Mouse (Mus musculus) hindbrain, postnatal 0 days (tissue): ENCODE data around the gene Vstm4. TPM values are rescaled to one million over a fixed set of nuclear protein-coding genes. Genes with fewer than 3 reads are reported as not detected.

Experiments
- ATAC-seq: fragments of 200-750 bp; cut with Nextera tagmentation; 2 replicates; pipeline ENCODE4 v1.8.0; 2017; ENCODE audit warnings: mild to moderate bottlenecking, moderate TSS enrichment, moderate library complexity
- DNase-seq: peaks from one replicate; pipeline ENCODE4 v3.0.0-alpha.2; 2015; ENCODE audit warnings: low spot score
- H3K27ac ChIP-seq: fragments of 300-500 bp; sonication (generic); 2 replicates; pipeline ENCODE4 v1.5.1; 2014; ENCODE audit warnings: mild to moderate bottlenecking
- H3K27me3 ChIP-seq: fragments of 300-500 bp; sonication (generic); 2 replicates; pipeline ENCODE4 v1.6.1; 2014; ENCODE audit warnings: low read length, mixed read lengths; ENCODE audit not compliant: insufficient read depth
- H3K36me3 ChIP-seq: fragments of 300-500 bp; sonication (generic); 2 replicates; pipeline ENCODE4 v1.6.1; 2014; ENCODE audit warnings: low read length, mixed read lengths; ENCODE audit not compliant: insufficient read depth
- H3K4me1 ChIP-seq: fragments of 300-500 bp; sonication (generic); 2 replicates; pipeline ENCODE4 v1.6.1; 2014; ENCODE audit warnings: antibody characterized with exemption, low read length, mixed read lengths; ENCODE audit not compliant: insufficient read depth
- H3K4me2 ChIP-seq: fragments of 300-500 bp; sonication (generic); 2 replicates; pipeline ENCODE4 v1.6.1; 2014; ENCODE audit warnings: low read depth, mild to moderate bottlenecking, low read length, moderate library complexity, mixed read lengths
- H3K4me3 ChIP-seq: fragments of 300-500 bp; sonication (generic); 2 replicates; pipeline ENCODE4 v1.5.1; 2014; ENCODE audit warnings: low read length
- H3K9ac ChIP-seq: fragments of 300-500 bp; sonication (generic); replicated peaks from 2 replicates; pipeline ENCODE4 v1.6.1; 2014; ENCODE audit warnings: mild to moderate bottlenecking, low read length, moderate library complexity, mixed read lengths
- H3K9me3 ChIP-seq: fragments of 300-500 bp; sonication (generic); 2 replicates; pipeline ENCODE4 v1.6.1; 2016; ENCODE audit warnings: low read length, mixed read lengths
- CTCF ChIP-seq: IDR thresholded peaks from 2 replicates; pipeline ENCODE4 v1.5.1; 2016; ENCODE audit warnings: antibody characterized with exemption, control low read depth, low read depth
- WGBS: fragments of 180-500 bp; shearing (Covaris S2); extraction: QIAGEN DNeasy Blood & Tissue Kit; methylation state at CpG from one replicate; pipeline ENCODE4 v1.1.7; 2014; 5-methylcytosine and 5-hydroxymethylcytosine counted together
- polyA plus RNA-seq: library from polyadenylated mRNA; unstranded; fragments of >200 nt; fragmentation: Nextera tagmentation; extraction: Ambion mirVana; gene quantifications from 2 replicates; pipeline ENCODE4 v1.2.1, GENCODE M21; 2015
- total RNA-seq: library from RNA; depleted of rRNA; stranded (reverse); fragments of >200 nt; gene quantifications from 2 replicates; pipeline ENCODE4 v1.2.3, GENCODE M21; 2014; rRNA removed

The Vstm4 gene
- total RNA-seq (9.6 and 9.8 TPM in 2 replicates), polyA plus RNA-seq (14.8 and 14.9 TPM in 2 replicates)

GRCm38 (mm10) chr14:32856681-32857328 lies at the start of gene Vstm4:
Vstm4 (plus strand) TSS chr14:32856756.
- H3K4me2 ChIP-seq, result peak within 1 kb of the TSS; percentile 93
- no peaks in the 10 kb centered on the region for H3K36me3 ChIP-seq
- no peaks in the 10 kb centered on the region for H3K9me3 ChIP-seq
- peak; percentile 89 for ATAC-seq
- H3K27ac ChIP-seq, result peak within 1 kb of the TSS; percentile 60; the same call in 1 of the 2 replicates
- peak within 1 kb of the TSS; percentile 63 for H3K9ac ChIP-seq
- peak; percentile 70 for DNase-seq
- TF ChIP-seq CTCF, result no peak
- peaks cover 14% of the 10 kb centered on the region; the same call in 1 of the 2 replicates for H3K4me1 ChIP-seq
- under 1% methylated on average over 60 of the region's 68 CpGs for WGBS
- H3K4me3 ChIP-seq, result peak within 1 kb of the TSS; percentile 55
- 0 out of 2 replicates have a peak, but pooled peaks cover 3% of the 10 kb centered on the region for H3K27me3 ChIP-seq

GRCm38 (mm10) chr14:32810111-32810510 lies 46.4 kb upstream of the Vstm4 start:
- ATAC-seq (no peak), DNase-seq (no peak)
- no peak for TF ChIP-seq CTCF
- Histone ChIP-seq H3K4me1 (no peaks in the 10 kb centered on the region), H3K36me3 (no peaks in the 10 kb centered on the region), H3K4me2 (no peak overlapping the region), H3K27me3 (no peaks in the 10 kb centered on the region), H3K9me3 (no peaks in the 10 kb centered on the region), H3K9ac (no peak overlapping the region), H3K4me3 (no peak overlapping the region), H3K27ac (no peak overlapping the region)

- Histone ChIP-seq H3K36me3 (no peaks in the 10 kb centered on the region), H3K4me1 (no peaks in the 10 kb centered on the region), H3K4me3 (no peak overlapping the region), H3K4me2 (no peak overlapping the region), H3K27ac (no peak overlapping the region), H3K27me3 (no peaks in the 10 kb centered on the region), H3K9me3 (no peaks in the 10 kb centered on the region), H3K9ac (no peak overlapping the region)
- ATAC-seq (no peak), DNase-seq (no peak)
- TF ChIP-seq CTCF, result no peak
- 56% methylated on average over 6 of the region's 6 CpGs for WGBS
These were observed 44.1 kb upstream of the Vstm4 start for GRCm38 (mm10) chr14:32812429-32812828.

- H3K36me3 ChIP-seq, result no peaks in the 10 kb centered on the region
- WGBS, result 55% methylated on average over 4 of the region's 4 CpGs
These were observed 41.6 kb upstream of the Vstm4 start for GRCm38 (mm10) chr14:32814961-32815360.

DNA sequence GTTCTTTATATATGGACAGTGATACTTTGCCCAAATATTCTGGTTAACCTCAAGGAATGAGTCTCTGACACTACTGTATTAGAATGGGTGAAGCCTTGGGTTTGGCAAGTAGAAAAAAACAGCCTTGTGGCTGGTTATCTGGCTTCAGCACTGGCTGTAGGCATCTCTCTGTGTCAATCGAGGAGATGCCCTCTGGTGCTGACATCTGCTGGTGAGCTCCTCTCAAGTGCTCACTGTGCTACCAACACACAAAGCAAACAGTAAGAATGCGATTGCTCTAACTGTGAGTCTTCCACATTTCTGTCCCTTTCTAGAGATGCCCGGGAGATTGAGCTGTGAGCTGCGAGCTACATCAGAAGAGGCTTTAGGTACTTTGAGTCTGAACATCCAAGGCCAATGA lies 40.0 kb upstream of the Vstm4 start:
- Histone ChIP-seq H3K4me1 (no peaks in the 10 kb centered on the region), H3K27me3 (no peaks in the 10 kb centered on the region), H3K36me3 (no peaks in the 10 kb centered on the region), H3K4me2 (no peak overlapping the region), H3K9ac (no peak overlapping the region), H3K27ac (no peak overlapping the region), H3K9me3 (no peaks in the 10 kb centered on the region), H3K4me3 (no peak overlapping the region)
- ATAC-seq, result no peak
- WGBS, result 73% methylated on average over 4 of the region's 4 CpGs
- TF ChIP-seq CTCF, result peak; percentile 38; the same call in 1 of the 2 replicates
- no peak for DNase-seq

More at GRCm38 (mm10) chr14:32814961-32815360, 41.6 kb upstream of the Vstm4 start:
- H3K9ac ChIP-seq, result no peak overlapping the region
- no peak for ATAC-seq
- DNase-seq, result no peak
- H3K27ac ChIP-seq, result no peak overlapping the region
- no peaks in the 10 kb centered on the region for H3K4me1 ChIP-seq
- H3K27me3 ChIP-seq, result no peaks in the 10 kb centered on the region
- no peak overlapping the region for H3K4me3 ChIP-seq
- H3K4me2 ChIP-seq, result no peak overlapping the region
- H3K9me3 ChIP-seq, result no peaks in the 10 kb centered on the region
- TF ChIP-seq CTCF, result no peak

DNA sequence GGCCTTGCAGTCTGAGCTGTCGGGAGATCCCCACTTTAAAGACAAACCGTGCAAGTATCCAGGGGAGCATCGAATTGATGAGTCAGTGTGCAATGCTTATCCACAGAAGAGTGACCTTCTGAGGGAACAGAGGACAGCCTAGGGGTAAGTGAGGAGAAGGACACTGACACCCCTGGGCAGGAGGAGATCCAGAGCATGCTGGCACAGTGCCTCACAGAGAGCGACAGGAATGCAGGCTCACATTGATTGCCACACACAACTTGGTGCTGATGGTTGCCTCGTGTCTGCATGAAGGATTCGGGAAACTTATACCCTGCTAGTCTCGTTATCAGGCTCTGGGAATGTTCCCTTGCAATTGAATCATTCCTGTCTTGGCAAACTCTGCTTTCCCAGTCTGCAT lies 39.3 kb upstream of the Vstm4 start:
- no peaks in the 10 kb centered on the region for H3K4me1 ChIP-seq
- H3K27me3 ChIP-seq, result no peaks in the 10 kb centered on the region
- H3K36me3 ChIP-seq, result no peaks in the 10 kb centered on the region
- no peak overlapping the region for H3K9ac ChIP-seq
- DNase-seq (no peak), ATAC-seq (no peak)
- no peak overlapping the region for H3K4me2 ChIP-seq
- no peak overlapping the region for H3K4me3 ChIP-seq
- no peak overlapping the region for H3K27ac ChIP-seq
- no peaks in the 10 kb centered on the region for H3K9me3 ChIP-seq
- 53% methylated on average over 7 of the region's 7 CpGs for WGBS
- no peak for TF ChIP-seq CTCF

DNA sequence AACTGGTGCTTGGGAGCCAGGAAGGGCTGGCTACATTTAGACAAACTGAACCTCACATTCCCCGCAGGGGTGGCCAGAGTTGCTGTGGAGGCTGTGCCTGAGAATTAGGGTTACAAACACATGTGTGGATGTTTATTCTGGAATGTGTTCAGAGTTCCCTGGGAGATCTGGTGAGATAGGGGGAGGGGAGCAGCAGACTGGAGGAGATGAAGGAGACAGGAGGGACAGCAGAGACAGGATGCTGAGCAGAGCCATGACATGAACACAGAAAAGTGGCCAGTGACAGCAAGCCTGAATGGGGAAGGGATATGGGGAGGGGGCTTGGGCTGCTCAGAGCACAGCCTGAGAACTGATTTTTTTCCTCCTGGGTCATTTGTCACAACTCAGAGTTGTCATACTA lies 37.3 kb upstream of the Vstm4 start:
- ATAC-seq, result no peak
- no peak for DNase-seq
- H3K4me1 ChIP-seq, result no peaks in the 10 kb centered on the region
- no peak overlapping the region for H3K27ac ChIP-seq
- H3K9me3 ChIP-seq, result no peaks in the 10 kb centered on the region
- no peak for TF ChIP-seq CTCF
- no peaks in the 10 kb centered on the region for H3K36me3 ChIP-seq
- H3K4me2 ChIP-seq, result no peak overlapping the region
- no peak overlapping the region for H3K9ac ChIP-seq
- WGBS, result 63% methylated on average over 1 of the region's 1 CpGs
- H3K4me3 ChIP-seq, result no peak overlapping the region
- no peaks in the 10 kb centered on the region for H3K27me3 ChIP-seq
